Mouse (Mus musculus): ENCODE data around the gene Gbgt1.

Gbgt1 gene

DNA sequence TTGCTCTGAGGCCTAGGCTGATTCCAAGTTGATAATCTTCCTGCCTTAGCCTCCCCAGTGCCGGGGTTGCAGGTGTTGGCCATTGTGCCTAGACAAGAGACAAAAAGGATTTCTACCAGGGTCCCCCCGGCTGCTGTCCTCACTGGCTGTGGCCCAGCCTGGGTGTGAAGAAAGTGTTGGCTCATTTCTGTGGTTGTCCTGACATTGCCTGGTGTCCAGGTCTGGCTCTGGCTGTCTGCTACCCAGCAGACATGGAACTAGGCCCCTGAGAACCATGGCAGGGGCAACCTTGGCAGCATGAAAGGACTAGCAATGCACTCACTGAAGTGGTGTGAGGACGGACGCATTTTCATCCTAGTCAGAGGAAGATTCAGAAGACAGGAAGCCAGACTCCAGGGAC, 33.2 kb downstream of the Gbgt1 start:
- DNase-seq (ENCODE audit: low spot score), result no peak

- no peak for DNase-seq (ENCODE audit: low spot score)
These were observed 33.6 kb downstream of the Gbgt1 start for GRCm38 (mm10) chr2:28530311-28530710.

- no peak for DNase-seq (ENCODE audit: low spot score)
These were observed 36.5 kb downstream of the Gbgt1 start for GRCm38 (mm10) chr2:28532938-28533771.

GRCm38 (mm10) chr2:28533901-28534435, 37.3 kb downstream of the Gbgt1 start:
- no peak for DNase-seq (ENCODE audit: low spot score)

DNA sequence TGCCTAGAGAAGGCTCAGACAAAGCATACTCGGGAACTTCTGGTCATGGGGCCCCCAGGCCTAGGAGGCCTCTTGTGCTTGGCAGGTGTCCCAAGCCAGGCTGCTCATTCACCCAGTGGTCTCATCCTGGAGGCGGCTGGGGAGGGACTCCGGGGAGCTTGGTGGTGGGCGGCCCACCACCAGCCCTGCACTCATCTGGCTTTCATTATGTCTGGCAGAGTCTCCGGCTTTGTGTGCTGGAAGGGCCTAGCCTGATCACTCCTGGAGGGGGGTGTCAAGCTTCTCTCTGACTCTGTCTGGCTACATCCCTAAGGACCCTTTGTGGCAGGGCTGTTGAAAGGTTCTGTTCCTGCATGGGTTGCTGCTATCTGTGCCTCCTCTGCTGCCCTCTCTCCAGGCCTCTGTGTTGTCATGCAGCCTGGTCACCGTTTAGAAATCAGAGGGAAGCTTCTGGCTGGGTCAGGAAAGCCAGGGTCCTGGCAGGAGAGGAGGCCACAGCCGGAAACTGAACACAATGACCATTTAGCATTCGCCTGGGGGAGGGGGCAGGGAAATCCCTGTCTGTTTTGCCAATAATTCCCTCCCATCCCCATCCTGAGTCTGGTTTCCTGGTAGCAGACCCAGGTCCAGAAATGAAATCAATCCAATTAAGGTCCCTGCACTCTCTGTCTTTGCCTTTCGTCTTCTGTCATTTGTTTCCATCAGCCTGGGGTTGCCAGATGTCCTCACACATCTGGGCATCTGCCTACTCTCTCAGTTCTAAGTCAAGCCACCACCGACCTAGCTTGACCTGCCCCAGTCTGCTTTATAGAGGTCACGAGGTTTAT, 38.0 kb downstream of the Gbgt1 start:
- DNase-seq (ENCODE audit: low spot score), result no peak

DNA sequence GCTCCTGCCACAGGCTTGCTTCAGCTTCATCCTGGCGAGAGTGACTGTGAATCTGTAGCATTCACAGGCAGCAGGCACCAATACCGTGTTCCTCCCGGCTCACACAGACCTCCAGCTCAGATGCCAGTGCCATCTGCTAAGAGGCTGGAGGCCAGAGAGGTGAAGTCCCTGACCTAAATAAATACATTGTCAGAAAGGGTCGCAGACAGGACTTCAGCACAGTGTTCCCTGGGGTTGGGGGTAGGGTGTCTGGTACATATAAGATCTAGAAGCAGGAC, 38.5 kb downstream of the Gbgt1 start:
- no peak for DNase-seq (ENCODE audit: low spot score)

GRCm38 (mm10) chr2:28535650-28536049, 39.0 kb downstream of the Gbgt1 start:
- no peak for DNase-seq (ENCODE audit: low spot score)

DNA sequence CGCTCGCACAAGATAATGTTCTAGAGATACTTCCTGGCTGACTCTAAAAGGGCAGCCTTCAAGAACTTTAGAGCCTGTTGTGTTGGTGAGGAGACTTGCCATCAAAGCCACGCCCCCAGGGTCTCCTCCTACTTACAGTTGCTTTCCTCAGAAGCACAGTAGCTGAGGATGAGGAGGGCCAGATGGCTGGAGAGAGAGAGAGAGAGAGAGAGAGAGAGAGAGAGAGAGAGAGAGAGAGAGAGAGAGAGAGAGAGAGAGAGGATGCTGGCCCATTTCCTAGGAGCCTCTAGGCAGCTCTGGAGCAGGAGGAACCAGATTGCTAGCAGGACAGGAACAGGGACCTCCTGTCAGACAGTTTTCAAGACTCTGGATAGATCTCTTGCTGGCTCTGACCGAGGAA, 39.5 kb downstream of the Gbgt1 start:
- DNase-seq (ENCODE audit: low spot score), result no peak

DNA sequence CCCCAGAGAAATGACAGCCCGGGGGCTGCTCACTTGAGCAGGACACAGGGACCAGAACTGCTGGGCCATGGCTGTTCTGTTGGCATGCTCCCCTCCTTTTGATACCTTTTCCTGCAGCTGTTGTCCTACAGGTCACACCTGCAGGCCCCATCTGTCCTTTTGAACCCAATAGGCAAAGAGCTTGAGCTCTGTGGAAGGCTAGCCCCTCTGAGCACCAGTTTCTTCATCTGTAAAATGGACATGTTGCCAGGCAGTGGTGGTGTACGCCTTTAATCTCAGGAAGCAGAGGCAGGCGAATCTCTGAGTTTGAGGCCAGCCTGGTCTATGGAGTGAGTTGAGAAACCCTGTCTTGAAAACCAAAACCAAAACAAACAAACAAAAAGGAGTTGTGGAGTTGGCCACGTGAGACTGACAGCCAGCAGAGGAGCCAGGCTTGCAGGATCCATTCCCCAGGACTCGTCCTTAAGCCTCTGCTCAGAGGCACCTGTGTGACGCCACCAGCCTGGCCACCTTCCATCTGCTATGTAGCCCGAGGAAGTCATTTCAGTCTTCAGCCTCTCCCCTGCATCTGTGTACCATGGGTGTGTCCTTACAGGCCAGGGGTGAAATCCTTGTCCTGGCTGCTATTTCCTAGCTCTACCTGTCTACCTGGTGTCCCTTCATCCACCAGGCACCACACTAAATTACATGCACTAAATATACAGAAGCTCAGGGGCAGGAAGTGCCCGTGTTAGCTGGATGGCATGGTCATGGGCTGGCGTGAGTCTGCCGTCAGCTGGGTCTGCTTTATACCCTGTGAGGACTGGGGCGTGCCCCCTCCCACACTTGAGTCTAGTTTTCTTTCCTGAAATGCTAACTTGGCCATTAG, 40.3 kb downstream of the Gbgt1 start:
- no peak for DNase-seq (ENCODE audit: low spot score)

- no peak for DNase-seq (ENCODE audit: low spot score)
These were observed 40.9 kb downstream of the Gbgt1 start for GRCm38 (mm10) chr2:28537634-28537920.

DNA sequence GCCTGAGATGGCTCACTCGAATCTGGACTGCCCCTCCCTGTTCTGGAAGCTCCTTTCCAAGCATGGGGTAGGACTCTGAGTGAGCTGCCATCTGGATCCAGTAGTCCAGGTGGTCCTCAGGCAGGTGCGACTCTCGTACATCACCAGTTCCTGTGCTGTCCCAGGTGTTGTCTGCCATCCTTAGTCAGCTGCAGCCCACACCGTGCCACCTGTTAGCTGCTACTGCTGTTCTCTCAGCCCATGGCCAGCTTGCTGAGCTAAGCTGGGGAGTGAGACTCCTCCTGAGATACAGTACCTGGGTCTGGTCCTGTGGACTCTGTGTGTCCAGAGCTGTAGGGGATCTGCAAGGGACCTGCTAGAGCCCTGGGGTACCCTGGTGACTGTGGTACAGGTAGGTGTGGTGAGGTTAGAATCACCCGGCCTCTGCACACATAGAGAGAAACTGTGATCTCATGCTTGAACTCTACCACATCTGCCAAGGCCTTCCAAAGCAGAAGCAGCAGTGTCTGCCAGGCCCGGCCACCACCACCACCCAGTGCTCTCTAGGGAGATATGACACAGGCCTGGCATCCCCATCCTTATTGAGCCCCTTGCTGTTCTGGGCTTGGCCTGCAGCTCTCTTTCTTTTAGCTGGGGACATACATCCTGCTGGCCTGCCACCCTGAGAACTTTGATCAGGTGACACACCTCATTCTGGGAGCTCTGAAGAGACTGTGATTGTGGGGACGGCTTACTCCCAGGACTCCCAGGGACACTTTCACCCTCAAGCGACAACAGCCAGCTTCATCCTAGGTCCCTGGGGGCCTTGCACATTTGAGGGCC, 41.5 kb downstream of the Gbgt1 start:
- DNase-seq (ENCODE audit: low spot score), result no peak

GRCm38 (mm10) chr2:28538817-28539128, 42.1 kb downstream of the Gbgt1 start:
- DNase-seq (ENCODE audit: low spot score), result no peak

- DNase-seq (ENCODE audit: low spot score), result no peak
These were observed 42.5 kb downstream of the Gbgt1 start for GRCm38 (mm10) chr2:28539206-28539605.

- no peak for DNase-seq (ENCODE audit: low spot score)
These were observed 43.3 kb downstream of the Gbgt1 start for GRCm38 (mm10) chr2:28539949-28540348.

DNA sequence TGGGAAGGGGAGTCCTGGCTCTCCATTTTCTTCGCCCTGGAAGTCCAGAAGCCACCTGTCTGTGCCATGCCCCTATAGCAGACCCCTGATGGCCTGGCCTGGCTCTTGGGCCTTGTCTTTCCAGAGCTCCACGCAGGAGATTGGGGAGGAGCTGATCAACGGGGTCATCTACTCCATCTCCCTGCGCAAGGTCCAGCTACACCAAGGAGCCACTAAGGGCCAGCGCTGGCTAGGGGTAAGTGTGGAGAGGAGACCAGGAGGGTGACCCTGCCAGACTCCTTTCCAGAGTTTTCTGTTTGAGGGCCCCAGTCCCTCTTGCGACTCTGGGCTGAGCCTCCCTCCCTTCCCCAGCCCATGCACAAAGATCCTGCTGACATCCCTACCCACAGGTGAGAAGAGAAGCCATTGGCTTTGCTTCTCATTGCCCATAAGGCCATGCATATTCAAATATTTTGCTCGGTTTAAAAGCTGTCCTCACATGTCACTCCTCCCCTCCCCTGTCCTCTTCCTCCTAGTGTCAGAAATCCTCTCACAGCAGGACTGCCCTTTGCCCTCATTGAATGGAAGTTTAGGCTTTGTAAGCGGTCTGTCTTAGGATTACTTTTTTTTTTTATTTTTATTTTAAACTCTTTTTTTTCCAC, 44.0 kb downstream of the Gbgt1 start:
- no peak for DNase-seq (ENCODE audit: low spot score)

- no peak for DNase-seq (ENCODE audit: low spot score)
These were observed 47.2 kb downstream of the Gbgt1 start for GRCm38 (mm10) chr2:28543894-28544293.

GRCm38 (mm10) chr2:28545976-28546375, 49.3 kb downstream of the Gbgt1 start:
- DNase-seq (ENCODE audit: low spot score), result no peak

- DNase-seq (ENCODE audit: low spot score), result no peak
These were observed 49.9 kb downstream of the Gbgt1 start for GRCm38 (mm10) chr2:28546560-28546959.

GRCm38 (mm10) chr2:28547237-28548172, 50.8 kb downstream of the Gbgt1 start:
- peak; percentile 76 for DNase-seq (ENCODE audit: low spot score)

- no peak for DNase-seq (ENCODE audit: low spot score)
These were observed 52.5 kb downstream of the Gbgt1 start for GRCm38 (mm10) chr2:28549157-28549556.
